In the genomic region with DNA sequence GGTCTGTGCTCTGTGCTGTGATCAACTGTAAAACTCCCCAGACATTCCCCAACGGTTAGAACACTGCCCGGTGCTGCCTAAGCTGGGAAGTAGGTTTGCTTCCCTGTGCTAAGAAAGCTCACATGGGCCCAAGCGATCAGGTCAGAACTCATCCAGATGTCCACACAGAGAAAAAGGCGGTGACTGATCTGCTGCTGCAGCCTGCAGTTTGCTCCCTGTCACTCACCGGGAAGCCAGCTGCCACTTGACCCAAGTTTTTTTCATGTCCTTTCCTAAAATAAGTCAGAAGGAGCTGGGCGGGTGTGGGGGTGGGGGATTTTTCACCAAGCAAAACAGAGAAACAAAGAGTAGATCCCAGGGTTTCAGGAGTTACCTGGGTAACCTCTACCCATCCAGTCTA, we compare ENCODE assay signal across 16 mouse cellular contexts. TPM values are rescaled to one million over a fixed set of nuclear protein-coding genes. Genes with fewer than 3 reads are reported as not detected.
DNase-seq lines count a peak whose midpoint lies in the region; ATAC-seq and TF ChIP-seq lines count a peak whose summit lies in the region.
"Had no signal": no experiment of that assay in that cellular context is flagged by ENCODE, and none has a peak within 500 bp of the region (broad histone marks: within the 10 kb centered on the region; RNA-seq: fewer than 3 reads in every experiment).

No protein-coding gene starts in this region.

- no peak; the same call in 1 of the 2 replicates for ATAC-seq in embryonic facial prominence, embryonic 14.5 days (ENCODE audit: low read depth)
- ATAC-seq in heart, embryonic 14.5 days (ENCODE audit: insufficient number of reproducible peaks, insufficient read depth, low FRiP score, low read depth) = peak; percentile 62
- no peak for ATAC-seq in neural tube, embryonic 15.5 days (ENCODE audit: low FRiP score)
- ATAC-seq: hindbrain, embryonic 16.5 days had no signal

- no peaks in the 10 kb centered on the region for H3K4me1 ChIP-seq in embryonic facial prominence, embryonic 14.5 days (ENCODE audit: control insufficient read depth, insufficient read depth, low read length)
- peaks cover 5% of the 10 kb centered on the region; the same call in 1 of the 2 replicates for H3K4me1 ChIP-seq in embryonic facial prominence, embryonic 10.5 days
- no peaks in the 10 kb centered on the region for H3K4me1 ChIP-seq in lung, adult 2 months (ENCODE audit: control insufficient read depth, insufficient read depth, low read length)
- H3K4me1 ChIP-seq in heart, embryonic 14.5 days (ENCODE audit: control insufficient read depth in 2 of 2, insufficient read depth in 2 of 2, low read length in 2 of 2) = peaks cover 30 to 35% of the 10 kb centered on the region in 2 experiments
- peaks cover 3% of the 10 kb centered on the region; the same call in 1 of the 2 replicates for H3K4me1 ChIP-seq in neural tube, embryonic 15.5 days
- H3K4me1 ChIP-seq: midbrain, embryonic 12.5 days had no signal

- H3K9ac ChIP-seq in embryonic facial prominence, embryonic 14.5 days (ENCODE audit: low read depth, low read length) = no peak overlapping the region
- peak overlapping the region; percentile 44 for H3K9ac ChIP-seq in heart, embryonic 14.5 days (ENCODE audit: low read length)
- H3K9ac ChIP-seq in neural tube, embryonic 15.5 days (replicated peaks) = no peak overlapping the region
- H3K9ac ChIP-seq: liver, embryonic 13.5 days; midbrain, embryonic 12.5 days had no signal

- H3K4me2 ChIP-seq in embryonic facial prominence, embryonic 14.5 days (ENCODE audit: low read depth, low read length) = no peak overlapping the region
- H3K4me2 ChIP-seq in heart, embryonic 14.5 days (ENCODE audit: low read length) = peak overlapping the region; percentile 19
- H3K4me2 ChIP-seq in neural tube, embryonic 15.5 days = no peak overlapping the region
- H3K4me2 ChIP-seq: liver, embryonic 13.5 days; midbrain, embryonic 12.5 days had no signal

- H3K9me3 ChIP-seq in embryonic facial prominence, embryonic 14.5 days (ENCODE audit: control insufficient read depth, low read length) = no peaks in the 10 kb centered on the region
- H3K9me3 ChIP-seq in embryonic facial prominence, embryonic 10.5 days = no peaks in the 10 kb centered on the region
- no peaks in the 10 kb centered on the region for H3K9me3 ChIP-seq in heart, embryonic 14.5 days (ENCODE audit: control insufficient read depth, low read length)
- no peaks in the 10 kb centered on the region for H3K9me3 ChIP-seq in neural tube, embryonic 15.5 days (replicated peaks)
- H3K9me3 ChIP-seq: liver, embryonic 13.5 days; midbrain, embryonic 12.5 days had no signal

- no peak overlapping the region for H3K4me3 ChIP-seq in embryonic facial prominence, embryonic 14.5 days (ENCODE audit: low read depth, low read length)
- H3K4me3 ChIP-seq in embryonic facial prominence, embryonic 10.5 days = no peak overlapping the region
- H3K4me3 ChIP-seq in lung, adult 2 months (replicated peaks; ENCODE audit: extremely low read depth, low read depth, low read length) = no peak overlapping the region
- no peak overlapping the region for H3K4me3 ChIP-seq in heart, embryonic 14.5 days (ENCODE audit: control insufficient read depth in 1 of 2, insufficient read depth in 1 of 2, low read depth in 1 of 2, low read length in 2 of 2)
- no peak overlapping the region for H3K4me3 ChIP-seq in neural tube, embryonic 15.5 days (replicated peaks)
- H3K4me3 ChIP-seq: liver, embryonic 13.5 days; midbrain, embryonic 12.5 days had no signal

- TF ChIP-seq CTCF in lung, adult 2 months (IDR thresholded peaks at IDR 0.05; ENCODE audit: insufficient read depth, low read length) = no peak

- H3K27me3 ChIP-seq in embryonic facial prominence, embryonic 14.5 days (replicated peaks; ENCODE audit: control insufficient read depth, insufficient read depth, low read length) = no peaks in the 10 kb centered on the region
- peaks cover 6% of the 10 kb centered on the region for H3K27me3 ChIP-seq in embryonic facial prominence, embryonic 10.5 days (replicated peaks; ENCODE audit: low read depth, poor library complexity, severe bottlenecking)
- H3K27me3 ChIP-seq in heart, embryonic 14.5 days (ENCODE audit: control insufficient read depth, insufficient read depth, low read length) = no peaks in the 10 kb centered on the region
- no peaks in the 10 kb centered on the region for H3K27me3 ChIP-seq in neural tube, embryonic 15.5 days (replicated peaks)
- H3K27me3 ChIP-seq: midbrain, embryonic 12.5 days had no signal

- 0 out of 2 replicates have a peak, but pooled peaks cover 19% of the 10 kb centered on the region for H3K36me3 ChIP-seq in embryonic facial prominence, embryonic 14.5 days (ENCODE audit: control insufficient read depth, insufficient read depth, low read length)
- H3K36me3 ChIP-seq in embryonic facial prominence, embryonic 10.5 days (replicated peaks) = peaks cover 25% of the 10 kb centered on the region
- H3K36me3 ChIP-seq in heart, embryonic 14.5 days (ENCODE audit: control insufficient read depth, insufficient read depth, low read length) = peaks cover 28% of the 10 kb centered on the region
- peaks cover 26% of the 10 kb centered on the region for H3K36me3 ChIP-seq in neural tube, embryonic 15.5 days

- 46% methylated on average over 6 of the region's 6 CpGs for WGBS in embryonic facial prominence, embryonic 14.5 days
- 59% methylated on average over 6 of the region's 6 CpGs for WGBS in embryonic facial prominence, embryonic 10.5 days
- WGBS in lung, adult 2 months = 44% methylated on average over 6 of the region's 6 CpGs
- WGBS in heart, embryonic 14.5 days = 22% methylated on average over 6 of the region's 6 CpGs
- WGBS in neural tube, embryonic 15.5 days = 70% methylated on average over 6 of the region's 6 CpGs

- peak; percentile 23 for DNase-seq in embryonic facial prominence, embryonic 14.5 days (ENCODE audit: low spot score)
- DNase-seq in embryonic facial prominence, embryonic 10.5 days (ENCODE audit: low spot score) = no peak
- DNase-seq in lung, postnatal 10 days = peak; percentile 42
- no peak for DNase-seq in lung, adult 2 months
- DNase-seq in spleen, adult 18-20 months = no peak
- no peak for DNase-seq in cerebellum, postnatal 4 days (ENCODE audit: low spot score in 2 of 2)
- DNase-seq: kidney, adult 18-20 months; liver, embryonic 13.5 days; right cerebral cortex, adult 18-20 months; thymus, postnatal 36 days had no signal

- H3K27ac ChIP-seq in embryonic facial prominence, embryonic 14.5 days (replicated peaks; ENCODE audit: low read depth, low read length) = no peak overlapping the region; the same call in 1 of the 2 replicates
- no peak overlapping the region for H3K27ac ChIP-seq in embryonic facial prominence, embryonic 10.5 days (replicated peaks)
- H3K27ac ChIP-seq in heart, embryonic 14.5 days (replicated peaks in 1 of 2; ENCODE audit: control insufficient read depth in 1 of 2, insufficient read depth in 1 of 2, low read depth in 2 of 2, low read length in 2 of 2) = peak overlapping the region; percentile 63 to 73
- no peak overlapping the region for H3K27ac ChIP-seq in neural tube, embryonic 15.5 days (replicated peaks)
- H3K27ac ChIP-seq: liver, embryonic 13.5 days; macrophage; midbrain, embryonic 12.5 days had no signal

- TF ChIP-seq POLR2A in lung, adult 2 months (IDR thresholded peaks at IDR 0.05; ENCODE audit: borderline replicate concordance, extremely low read depth, low read depth, low read length) = no peak

RNA-seq across cellular contexts. Expression of a gene that starts 7.9 kb away (rescaled TPM):
- polyA plus RNA-seq in embryonic facial prominence, embryonic 14.5 days (2014; fragmentation: Nextera tagmentation; extraction: Ambion mirVana) = 11.3 and 12.6 TPM in 2 replicates
- 9.4 and 10.5 TPM in 2 replicates for polyA plus RNA-seq in embryonic facial prominence, embryonic 10.5 days (2016; fragmentation: Nextera tagmentation; extraction: Ambion mirVana)
- polyA plus RNA-seq in lung, adult 2 months (2012; rRNA removed) = 20.4 and 24.1 TPM in 2 replicates
- 13.8 and 14.0 TPM in 2 replicates for polyA plus RNA-seq in heart, embryonic 14.5 days (2014; fragmentation: Nextera tagmentation; extraction: Ambion mirVana)
- 17.1 and 18.3 TPM in 2 replicates for polyA plus RNA-seq in neural tube, embryonic 15.5 days (2015; fragmentation: Nextera tagmentation; extraction: Ambion mirVana)

RNA-seq across cellular contexts. Expression of a gene that starts 26.3 kb away (rescaled TPM):
- polyA plus RNA-seq in embryonic facial prominence, embryonic 14.5 days (2014; fragmentation: Nextera tagmentation; extraction: Ambion mirVana) = 6.2 and 6.9 TPM in 2 replicates
- polyA plus RNA-seq in embryonic facial prominence, embryonic 10.5 days (2016; fragmentation: Nextera tagmentation; extraction: Ambion mirVana) = 7.6 and 9.1 TPM in 2 replicates
- 0.19 and 0.22 TPM in 2 replicates for polyA plus RNA-seq in lung, adult 2 months (2012; rRNA removed)
- polyA plus RNA-seq in heart, embryonic 14.5 days (2014; fragmentation: Nextera tagmentation; extraction: Ambion mirVana) = 0.39 and 0.54 TPM in 2 replicates
- 108 and 129 TPM in 2 replicates for polyA plus RNA-seq in neural tube, embryonic 15.5 days (2015; fragmentation: Nextera tagmentation; extraction: Ambion mirVana)

RNA-seq across cellular contexts. Expression of a gene that starts 27.6 kb away (rescaled TPM):
- 0.15 and 0.25 TPM in 2 replicates for polyA plus RNA-seq in embryonic facial prominence, embryonic 14.5 days (2014; fragmentation: Nextera tagmentation; extraction: Ambion mirVana)
- polyA plus RNA-seq in embryonic facial prominence, embryonic 10.5 days (2016; fragmentation: Nextera tagmentation; extraction: Ambion mirVana) = not detected in 2 replicates
- polyA plus RNA-seq in lung, adult 2 months (2012; rRNA removed) = not detected in 2 replicates
- not detected in 2 replicates for polyA plus RNA-seq in heart, embryonic 14.5 days (2014; fragmentation: Nextera tagmentation; extraction: Ambion mirVana)
- 0.18 TPM in 1 of 2 replicates, not detected in the other for polyA plus RNA-seq in neural tube, embryonic 15.5 days (2015; fragmentation: Nextera tagmentation; extraction: Ambion mirVana)
- polyA plus RNA-seq: gonadal fat pad, adult 2 months; liver, embryonic 13.5 days; macrophage; midbrain, embryonic 12.5 days had no signal

RNA-seq across cellular contexts. Expression of a gene that starts 40.1 kb away (rescaled TPM):
- polyA plus RNA-seq in embryonic facial prominence, embryonic 14.5 days (2014; fragmentation: Nextera tagmentation; extraction: Ambion mirVana) = 79.0 and 82.1 TPM in 2 replicates
- 94.0 and 99.5 TPM in 2 replicates for polyA plus RNA-seq in embryonic facial prominence, embryonic 10.5 days (2016; fragmentation: Nextera tagmentation; extraction: Ambion mirVana)
- polyA plus RNA-seq in lung, adult 2 months (2012; rRNA removed) = 9.2 and 17.2 TPM in 2 replicates
- polyA plus RNA-seq in heart, embryonic 14.5 days (2014; fragmentation: Nextera tagmentation; extraction: Ambion mirVana) = 52.6 and 56.8 TPM in 2 replicates
- polyA plus RNA-seq in neural tube, embryonic 15.5 days (2015; fragmentation: Nextera tagmentation; extraction: Ambion mirVana) = 72.6 and 82.1 TPM in 2 replicates

RNA-seq across cellular contexts. Expression of a gene that starts 42.0 kb away (rescaled TPM):
- not detected in 2 replicates for polyA plus RNA-seq in embryonic facial prominence, embryonic 14.5 days (2014; fragmentation: Nextera tagmentation; extraction: Ambion mirVana)
- polyA plus RNA-seq in embryonic facial prominence, embryonic 10.5 days (2016; fragmentation: Nextera tagmentation; extraction: Ambion mirVana) = not detected in 2 replicates
- polyA plus RNA-seq in lung, adult 2 months (2012; rRNA removed) = 0.67 and 2.3 TPM in 2 replicates
- not detected in 2 replicates for polyA plus RNA-seq in heart, embryonic 14.5 days (2014; fragmentation: Nextera tagmentation; extraction: Ambion mirVana)
- polyA plus RNA-seq in neural tube, embryonic 15.5 days (2015; fragmentation: Nextera tagmentation; extraction: Ambion mirVana) = 0.04 and 5.2 TPM in 2 replicates
- polyA plus RNA-seq: hindbrain, embryonic 16.5 days; macrophage; midbrain, embryonic 12.5 days had no signal

Comparison
In these comparisons a context has a peak if more than half of its experiments do, and no peak if none do; other contexts are left out.
1. DNase-seq: peak in embryonic facial prominence, embryonic 14.5 days (single experiment) and lung, postnatal 10 days (single experiment); none in embryonic facial prominence, embryonic 10.5 days (single experiment), lung, adult 2 months (single experiment), spleen, adult 18-20 months (0 of 2) and cerebellum, postnatal 4 days (0 of 2).
2. H3K27ac ChIP-seq: peak in heart, embryonic 14.5 days (2 of 2); none in embryonic facial prominence, embryonic 14.5 days (single experiment), embryonic facial prominence, embryonic 10.5 days (single experiment) and neural tube, embryonic 15.5 days (single experiment).
3. RNA of a gene that starts 26.3 kb away (polyA plus RNA-seq): 108 to 129 TPM in neural tube, embryonic 15.5 days; 7.6 to 9.1 TPM in embryonic facial prominence, embryonic 10.5 days, 6.2 to 6.9 TPM in embryonic facial prominence, embryonic 14.5 days, 0.39 to 0.54 TPM in heart, embryonic 14.5 days and 0.19 to 0.22 TPM in lung, adult 2 months; every median in the first group is over 10 times any median in the second.